Comparison of ENCODE assay signal across 11 mouse cellular contexts in the genomic region with DNA sequence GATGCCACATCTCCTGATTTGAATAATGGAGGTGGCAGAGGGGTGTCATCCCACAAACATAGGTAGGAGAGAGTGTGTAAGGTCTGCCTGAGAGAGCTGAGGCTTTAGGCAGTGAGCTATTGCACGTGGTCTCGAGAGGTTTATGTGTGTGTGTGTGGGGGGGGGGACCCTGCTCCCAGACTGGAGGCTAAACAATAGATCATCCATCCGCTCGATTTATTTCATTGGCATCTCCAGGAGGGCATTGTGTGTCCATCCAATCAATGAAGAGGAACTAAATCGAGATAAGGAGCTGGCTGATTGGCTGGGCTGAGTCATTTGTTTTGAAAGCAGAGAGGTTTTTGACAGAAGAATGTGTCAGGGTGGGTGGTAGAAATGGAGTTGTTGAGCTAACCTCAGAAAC. TPM values are rescaled to one million over a fixed set of nuclear protein-coding genes. Genes with fewer than 3 reads are reported as not detected.
DNase-seq lines count a peak whose midpoint lies in the region; ATAC-seq lines count a peak whose summit lies in the region.
"Had no signal": no experiment of that assay in that cellular context is flagged by ENCODE, and none has a peak within 500 bp of the region (broad histone marks: within the 10 kb centered on the region; RNA-seq: fewer than 3 reads in every experiment).

No protein-coding gene starts in this region.

- peaks cover 52% of the 10 kb centered on the region for H3K36me3 ChIP-seq in hindbrain, embryonic 14.5 days (replicated peaks; ENCODE audit: control insufficient read depth, insufficient read depth)
- peaks cover 42% of the 10 kb centered on the region for H3K36me3 ChIP-seq in neural tube, embryonic 12.5 days
- H3K36me3 ChIP-seq: G1E had no signal

- H3K27me3 ChIP-seq in hindbrain, embryonic 14.5 days (ENCODE audit: control insufficient read depth, insufficient read depth, low read length), result no peaks in the 10 kb centered on the region
- H3K27me3 ChIP-seq in neural tube, embryonic 12.5 days (replicated peaks), result no peaks in the 10 kb centered on the region

- peak; percentile 78 for ATAC-seq in hindbrain, embryonic 14.5 days (ENCODE audit: low FRiP score)
- peak; percentile 82 for ATAC-seq in neural tube, embryonic 12.5 days (ENCODE audit: low FRiP score, low read depth)

- peaks cover 8% of the 10 kb centered on the region; the same call in 1 of the 2 replicates for H3K9me3 ChIP-seq in hindbrain, embryonic 14.5 days (ENCODE audit: control insufficient read depth, low read length)
- peaks cover 17% of the 10 kb centered on the region for H3K9me3 ChIP-seq in neural tube, embryonic 12.5 days
- H3K9me3 ChIP-seq: G1E had no signal

- peaks cover 30% of the 10 kb centered on the region for H3K4me1 ChIP-seq in hindbrain, embryonic 14.5 days (replicated peaks; ENCODE audit: control insufficient read depth, insufficient read depth, low read length)
- H3K4me1 ChIP-seq in neural tube, embryonic 12.5 days, result peaks cover 18% of the 10 kb centered on the region

- peak overlapping the region; percentile 93 for H3K4me2 ChIP-seq in hindbrain, embryonic 14.5 days (replicated peaks)
- H3K4me2 ChIP-seq in neural tube, embryonic 12.5 days (replicated peaks), result peak overlapping the region; percentile 53

- H3K4me3 ChIP-seq in hindbrain, embryonic 14.5 days (replicated peaks; ENCODE audit: low read length), result peak overlapping the region; percentile 49
- peak overlapping the region; percentile 42 for H3K4me3 ChIP-seq in neural tube, embryonic 12.5 days

- peak overlapping the region; percentile 97 for H3K27ac ChIP-seq in hindbrain, embryonic 14.5 days
- H3K27ac ChIP-seq in neural tube, embryonic 12.5 days, result 0 out of 2 replicates have a peak overlapping the region, but pooled peaks have one; percentile 87

- intact Hi-C loops in left cerebral cortex, postnatal 10 days (cut with DNase I), result loop anchor here (5.0 kb wide), 2 partner anchors 60 to 100 kb away; no protein-coding TSS in a partner anchor
- intact Hi-C loops in left cerebral cortex, postnatal 4 days (cut with DNase I), result loop anchor here (5.0 kb wide), 1 partner anchor 105 kb away; no protein-coding TSS in a partner anchor

- peak overlapping the region; percentile 91 for H3K9ac ChIP-seq in hindbrain, embryonic 14.5 days
- peak overlapping the region; percentile 73 for H3K9ac ChIP-seq in neural tube, embryonic 12.5 days

- DNase-seq in left cerebral cortex, postnatal 10 days (ENCODE audit: extremely low spot score in 1 of 2, low spot score in 2 of 2), result peak; percentile 19 to 49
- DNase-seq in left cerebral cortex, adult 11 months (ENCODE audit: low spot score), result no peak
- peak; percentile 75 for DNase-seq in embryo, embryonic 11 days
- DNase-seq in hindbrain, embryonic 14.5 days (ENCODE audit: low spot score), result peak; percentile 74
- DNase-seq in kidney, postnatal 36 days, result no peak
- DNase-seq in lung, adult 18-20 months, result no peak
- DNase-seq in left cerebral cortex, postnatal 4 days, result no peak
- DNase-seq: cerebellum, postnatal 36 days; liver had no signal

- WGBS in hindbrain, embryonic 14.5 days, result 2% methylated on average over 5 of the region's 5 CpGs
- 3% methylated on average over 5 of the region's 5 CpGs for WGBS in neural tube, embryonic 12.5 days

RNA-seq across cellular contexts. Expression of a gene that starts 2.4 kb away (rescaled TPM):
- total RNA-seq in left cerebral cortex, postnatal 10 days (2021), result 100 to 1,000 TPM; 873 to 894 TPM
- 157 and 172 TPM in 2 replicates for polyA plus RNA-seq in hindbrain, embryonic 14.5 days (2014; fragmentation: Nextera tagmentation; extraction: Ambion mirVana)
- polyA plus RNA-seq in neural tube, embryonic 12.5 days (2016; fragmentation: Nextera tagmentation; extraction: Ambion mirVana), result 212 and 216 TPM in 2 replicates
- total RNA-seq in left cerebral cortex, postnatal 4 days (2021), result 1,000 to 10,000 TPM in 1 of 2 experiments, 100 to 1,000 TPM in 1; 972 to 1,023 TPM
- polyA plus RNA-seq: G1E had no signal

RNA-seq across cellular contexts. Expression of a gene that starts 37.3 kb away (rescaled TPM):
- under 1 TPM in 1 of 2 experiments, not detected in 1; 0.17 TPM for total RNA-seq in left cerebral cortex, postnatal 10 days (2021)
- 0.40 and 0.60 TPM in 2 replicates for polyA plus RNA-seq in hindbrain, embryonic 14.5 days (2014; fragmentation: Nextera tagmentation; extraction: Ambion mirVana)
- 0.15 and 0.17 TPM in 2 replicates for polyA plus RNA-seq in neural tube, embryonic 12.5 days (2016; fragmentation: Nextera tagmentation; extraction: Ambion mirVana)
- total RNA-seq in left cerebral cortex, postnatal 4 days (2021), result not detected
- total RNA-seq: G1E had no signal
- polyA plus RNA-seq: G1E had no signal

Comparison
In these comparisons a context has a peak if more than half of its experiments do, and no peak if none do; other contexts are left out.
1. DNase-seq: peak in left cerebral cortex, postnatal 10 days (2 of 2), embryo, embryonic 11 days (single experiment) and hindbrain, embryonic 14.5 days (single experiment); none in left cerebral cortex, adult 11 months (single experiment), kidney, postnatal 36 days (0 of 2), lung, adult 18-20 months (0 of 2) and left cerebral cortex, postnatal 4 days (single experiment).